Mouse (Mus musculus): ENCODE data around the gene 1700029I15Rik.

- TF ChIP-seq CTCF (IDR thresholded peaks at IDR 0.05; ENCODE audit: insufficient read depth, low read length) (no peak), POLR2A (IDR thresholded peaks at IDR 0.05; ENCODE audit: borderline replicate concordance, extremely low read depth, low read depth, low read length) (no peak)
These were observed 2.4 kb upstream of the 1700029I15Rik start for GRCm38 (mm10) chr2:92379783-92380494.
